Mouse (Mus musculus) MEL (cell line): ENCODE data around the gene Dgkz. TPM values are rescaled to one million over a fixed set of nuclear protein-coding genes. Genes with fewer than 3 reads are reported as not detected.

Source experiments
- DNase-seq: peaks from one replicate; pipeline ENCODE4 v3.0.0; 2011; ENCODE audit warnings: low read depth, low spot score
- H3K27ac ChIP-seq: 2 replicates; pipeline ENCODE4 v1.5.1; 2012; ENCODE audit warnings: low read depth, mild to moderate bottlenecking, control low read depth, low read length, moderate library complexity; ENCODE audit not compliant: control insufficient read depth
- H3K27me3 ChIP-seq, 2 experiments: fragments of 150-350 bp in 1 of 2; sonication (generic) in 1 of 2; 2 replicates each; pipeline ENCODE4 v1.6.1; 2012; ENCODE audit warnings: low read length in 2 of 2, mild to moderate bottlenecking in 2 of 2, improper control_type of control experiment in 1 of 2, moderate library complexity in 1 of 2; ENCODE audit not compliant: insufficient read depth in 2 of 2, control insufficient read depth in 1 of 2
- H3K36me3 ChIP-seq, 2 experiments: 2 replicates each; pipeline ENCODE4 v1.6.1; 2012 to 2014; ENCODE audit warnings: low read length in 2 of 2, improper control_type of control experiment in 1 of 2, inconsistent platforms in 1 of 2, mild to moderate bottlenecking in 1 of 2; ENCODE audit not compliant: insufficient read depth in 2 of 2, control insufficient read depth in 1 of 2
- H3K4me1 ChIP-seq, 2 experiments: fragments of 150-350 bp in 1 of 2; sonication (generic) in 1 of 2; 2 replicates each; pipeline ENCODE4 v1.6.1; 2012; ENCODE audit warnings: low read length in 2 of 2, improper control_type of control experiment in 1 of 2, mild to moderate bottlenecking in 1 of 2; ENCODE audit not compliant: insufficient read depth in 2 of 2, control insufficient read depth in 1 of 2
- H3K4me3 ChIP-seq, 2 experiments: fragments of 150-350 bp in 1 of 2; sonication (generic) in 1 of 2; 2 replicates each; pipeline ENCODE4 v1.5.1; 2012; ENCODE audit warnings: low read depth in 2 of 2, low read length in 2 of 2, mild to moderate bottlenecking in 2 of 2, moderate library complexity in 2 of 2, control low read depth in 1 of 2, improper control_type of control experiment in 1 of 2; ENCODE audit not compliant: control insufficient read depth in 1 of 2, insufficient read depth in 1 of 2
- H3K79me2 ChIP-seq: 2 replicates; pipeline ENCODE4 v1.6.1; 2012; ENCODE audit warnings: mild to moderate bottlenecking, low read length, moderate library complexity; ENCODE audit not compliant: control insufficient read depth, poor library complexity, insufficient read depth
- H3K9ac ChIP-seq: 2 replicates; pipeline ENCODE4 v1.6.1; 2012; ENCODE audit warnings: low read depth, mild to moderate bottlenecking, control low read depth, low read length, moderate library complexity; ENCODE audit not compliant: control insufficient read depth, poor library complexity, severe bottlenecking
- H3K9me3 ChIP-seq: fragments of 150-350 bp; sonication (generic); replicated peaks from 2 replicates; pipeline ENCODE4 v1.6.1; 2012; ENCODE audit warnings: mild to moderate bottlenecking, low read length, improper control_type of control experiment, moderate library complexity; ENCODE audit not compliant: insufficient read depth
- BHLHE40 ChIP-seq: IDR thresholded peaks from 2 replicates; pipeline ENCODE4 v1.6.1; 2012; ENCODE audit warnings: low read depth, mild to moderate bottlenecking, inconsistent platforms, low read length, improper control_type of control experiment, borderline replicate concordance
- CHD1 ChIP-seq: IDR thresholded peaks from 2 replicates; pipeline ENCODE4 v1.6.1; 2012; ENCODE audit warnings: low read depth, mild to moderate bottlenecking, inconsistent platforms, low read length, improper control_type of control experiment
- CHD2 ChIP-seq: IDR thresholded peaks from 2 replicates; pipeline ENCODE4 v1.6.1; 2011; ENCODE audit warnings: low read length, improper control_type of control experiment
- E2F4 ChIP-seq: IDR thresholded peaks from 2 replicates; pipeline ENCODE4 v1.6.1; 2011; ENCODE audit warnings: low read depth, low read length, improper control_type of control experiment, borderline replicate concordance
- ELF1 ChIP-seq: IDR thresholded peaks from 2 replicates; pipeline ENCODE4 v1.6.1; 2014; ENCODE audit warnings: low read depth, mild to moderate bottlenecking, inconsistent platforms, low read length, improper control_type of control experiment, moderate library complexity
- EP300 ChIP-seq, 2 experiments: IDR thresholded peaks; 2 replicates each; pipeline ENCODE4 v1.6.1; 2011; ENCODE audit warnings: improper control_type of control experiment in 2 of 2, low read length in 2 of 2, low read depth in 1 of 2, mild to moderate bottlenecking in 1 of 2
- ETS1 ChIP-seq: IDR thresholded peaks from 2 replicates; pipeline ENCODE4 v1.6.1; 2012; ENCODE audit warnings: low read depth, mild to moderate bottlenecking, inconsistent platforms, low read length, improper control_type of control experiment, moderate library complexity
- GABPA ChIP-seq: IDR thresholded peaks from 2 replicates; pipeline ENCODE4 v1.6.1; 2012; ENCODE audit warnings: low read depth, mild to moderate bottlenecking, inconsistent platforms, low read length, improper control_type of control experiment, moderate library complexity
- GATA1 ChIP-seq: IDR thresholded peaks from 2 replicates; pipeline ENCODE4 v1.6.1; 2011; ENCODE audit warnings: low read depth, low read length, improper control_type of control experiment
- HCFC1 ChIP-seq: IDR thresholded peaks from 2 replicates; pipeline ENCODE4 v1.6.1; 2012; ENCODE audit warnings: low read depth, mild to moderate bottlenecking, inconsistent platforms, low read length, improper control_type of control experiment, moderate library complexity
- MAZ ChIP-seq: IDR thresholded peaks from 2 replicates; pipeline ENCODE4 v1.6.1; 2012; ENCODE audit warnings: low read depth, mild to moderate bottlenecking, inconsistent platforms, low read length, improper control_type of control experiment
- MXI1 ChIP-seq: IDR thresholded peaks from 2 replicates; pipeline ENCODE4 v1.6.1; 2011; ENCODE audit warnings: mild to moderate bottlenecking, low read depth, low read length, improper control_type of control experiment
- MYB ChIP-seq: IDR thresholded peaks from 2 replicates; pipeline ENCODE4 v1.6.1; 2011; ENCODE audit warnings: mild to moderate bottlenecking, low read depth, low read length, improper control_type of control experiment
- MYC ChIP-seq: IDR thresholded peaks from 2 replicates; pipeline ENCODE4 v1.6.1; 2011; ENCODE audit warnings: low read depth, mild to moderate bottlenecking, low read length, improper control_type of control experiment, moderate library complexity
- NRF1 ChIP-seq: IDR thresholded peaks from 2 replicates; pipeline ENCODE4 v1.6.1; 2014; ENCODE audit warnings: low read depth, mild to moderate bottlenecking, inconsistent platforms, low read length, improper control_type of control experiment, moderate library complexity; ENCODE audit not compliant: poor library complexity, insufficient read depth, severe bottlenecking
- RCOR1 ChIP-seq: IDR thresholded peaks from 2 replicates; pipeline ENCODE4 v1.6.1; 2012; ENCODE audit warnings: low read depth, mild to moderate bottlenecking, inconsistent platforms, low read length, improper control_type of control experiment
- SIN3A ChIP-seq: IDR thresholded peaks from 2 replicates; pipeline ENCODE4 v1.6.1; 2012; ENCODE audit warnings: low read length, improper control_type of control experiment, inconsistent platforms
- TAL1 ChIP-seq: IDR thresholded peaks from 2 replicates; pipeline ENCODE4 v1.6.1; 2012; ENCODE audit warnings: mild to moderate bottlenecking, inconsistent platforms, low read length, moderate library complexity, mixed read lengths
- TBP ChIP-seq: IDR thresholded peaks from 2 replicates; pipeline ENCODE4 v1.8.0; 2011; ENCODE audit warnings: low read depth, low read length, improper control_type of control experiment
- TCF12 ChIP-seq: IDR thresholded peaks from 2 replicates; pipeline ENCODE4 v1.6.1; 2014; ENCODE audit warnings: low read depth, mild to moderate bottlenecking, inconsistent platforms, low read length, improper control_type of control experiment, moderate library complexity
- UBTF ChIP-seq: IDR thresholded peaks from 2 replicates; pipeline ENCODE4 v1.6.1; 2012; ENCODE audit warnings: low read depth, mild to moderate bottlenecking, inconsistent platforms, low read length, improper control_type of control experiment, moderate library complexity, borderline replicate concordance; ENCODE audit not compliant: insufficient read depth
- USF2 ChIP-seq, 2 experiments: IDR thresholded peaks; 2 replicates each; pipeline ENCODE4 v1.6.1; 2011 to 2012; ENCODE audit warnings: improper control_type of control experiment in 2 of 2, low read length in 2 of 2, borderline replicate concordance in 1 of 2, inconsistent platforms in 1 of 2, low read depth in 1 of 2, mild to moderate bottlenecking in 1 of 2; ENCODE audit not compliant: insufficient read depth in 1 of 2
- ZC3H11A ChIP-seq: IDR thresholded peaks from 2 replicates; pipeline ENCODE4 v1.6.1; 2012; ENCODE audit warnings: low read depth, mild to moderate bottlenecking, inconsistent platforms, low read length, improper control_type of control experiment
- ZKSCAN1 ChIP-seq: IDR thresholded peaks from 2 replicates; pipeline ENCODE4 v1.6.1; 2012; ENCODE audit warnings: low read depth, mild to moderate bottlenecking, inconsistent platforms, low read length, improper control_type of control experiment, moderate library complexity
- polyA plus RNA-seq, 2 experiments: library from polyadenylated mRNA; stranded (reverse) in 1 of 2; unstranded in 1 of 2; fragments of >175 nt in 1 of 2; fragments of >200 nt in 1 of 2; gene quantifications; 2 replicates each; pipeline versions ENCODE4 v1.2.1 to v1.2.4; 2012; ENCODE audit warnings: low replicate concordance in 2 of 2, low read depth in 1 of 2; ENCODE audit not compliant: insufficient read length in 2 of 2, insufficient read depth in 1 of 2, missing spikeins in 1 of 2
- total RNA-seq: library from RNA; depleted of rRNA; stranded (reverse); fragments of 300-350 nt; gene quantifications from 2 replicates; pipeline ENCODE4 v1.2.3, GENCODE M21; 2012

The Dgkz gene
- total and polyA plus RNA-seq, 3 experiments = 65.6 to 165 TPM; not detected in 1

- TF ChIP-seq MYB (0 out of 2 replicates have a peak, but pooled peaks have one; percentile 13), ELF1 (0 out of 2 replicates have a peak, but pooled peaks have one; percentile 3), USF2 (IDR thresholded peaks at IDR 0.05; ENCODE audit: borderline replicate concordance in 1 of 2, insufficient read depth in 1 of 2, low read depth in 1 of 2, low read length in 2 of 2) (no peak), MXI1 (peak; percentile 91), CHD2 (no peak), TCF12 (peak; percentile 64), NRF1 (no peak), BHLHE40 (peak; percentile 53; the same call in 1 of the 2 replicates), TBP (no peak), RCOR1 (no peak), HCFC1 (no peak), MAZ (peak; percentile 24; the same call in 1 of the 2 replicates), GABPA (no peak), ZKSCAN1 (no peak), CHD1 (peak; percentile 83; the same call in 1 of the 2 replicates), MYC (peak; percentile 81; the same call in 1 of the 2 replicates), ZC3H11A (no peak)
- TF ChIP-seq, all 39 proteins: peak for 13
These were observed 26.8 kb downstream of the Dgkz start (continued) for GRCm38 (mm10) chr2:91948792-91949241.

- Histone ChIP-seq H3K36me3 (peaks cover 2 to 23% of the 10 kb centered on the region in 2 experiments; a peak in 3 of 4 replicates), H3K9ac (peak overlapping the region; percentile 71), H3K27me3 (no peaks in the 10 kb centered on the region), H3K9me3 (no peaks in the 10 kb centered on the region), H3K27ac (peak overlapping the region; percentile 94), H3K4me1 (peaks cover 15 to 41% of the 10 kb centered on the region in 2 experiments; a peak in 3 of 4 replicates), H3K79me2 (peaks cover 43% of the 10 kb centered on the region), H3K4me3 (peak overlapping the region; percentile 61 to 90)
- peak; percentile 65 for DNase-seq
- TF ChIP-seq GATA1 (peak; percentile 88), TCF12 (peak; percentile 87), TAL1 (peak; percentile 84), UBTF (no peak), MYC (no peak), SIN3A (no peak), EP300 (IDR thresholded peaks at IDR 0.05; ENCODE audit: low read depth in 1 of 2, low read length in 2 of 2) (peak; percentile 53 to 84; a peak in 3 of 4 replicates), ETS1 (peak; percentile 69), USF2 (IDR thresholded peaks at IDR 0.05; ENCODE audit: borderline replicate concordance in 1 of 2, insufficient read depth in 1 of 2, low read depth in 1 of 2, low read length in 2 of 2) (no peak), E2F4 (no peak), RCOR1 (peak; percentile 34; the same call in 1 of the 2 replicates)
These were observed 27.5 kb downstream of the Dgkz start for GRCm38 (mm10) chr2:91948151-91948509.
